Mouse (Mus musculus) left cerebral cortex, postnatal 14 days (tissue): ENCODE measurements around the gene Uprt. TPM values are rescaled to one million over a fixed set of nuclear protein-coding genes. Genes with fewer than 3 reads are reported as not detected.

Experiments
- DNase-seq, 2 experiments: peaks; one replicate each; pipeline ENCODE4 v3.0.0; 2021 to 2022; ENCODE audit warnings: low spot score in 2 of 2, mixed read lengths in 1 of 2
- intact Hi-C: fragments of 180-260 bp; cut with DNase I; formaldehyde crosslinking; loops from one replicate; pipeline ENCODE4 v1.15.1; 2025
- long read RNA-seq, 2 experiments: library from polyadenylated mRNA; stranded (forward); transcript quantifications; one replicate each; pipeline ENCODE4 v2.0.0; 2021
- total RNA-seq, 2 experiments: library from RNA; stranded (reverse); gene quantifications; 2 replicates each; pipeline ENCODE4 v1.2.3; 2021

Gene Uprt
- 10 to 100 TPM; 12.8 to 14.2 TPM for total RNA-seq
- long read RNA-seq, experiment 1, result 0 reads
- long read RNA-seq, experiment 2, result 0 reads

DNA sequence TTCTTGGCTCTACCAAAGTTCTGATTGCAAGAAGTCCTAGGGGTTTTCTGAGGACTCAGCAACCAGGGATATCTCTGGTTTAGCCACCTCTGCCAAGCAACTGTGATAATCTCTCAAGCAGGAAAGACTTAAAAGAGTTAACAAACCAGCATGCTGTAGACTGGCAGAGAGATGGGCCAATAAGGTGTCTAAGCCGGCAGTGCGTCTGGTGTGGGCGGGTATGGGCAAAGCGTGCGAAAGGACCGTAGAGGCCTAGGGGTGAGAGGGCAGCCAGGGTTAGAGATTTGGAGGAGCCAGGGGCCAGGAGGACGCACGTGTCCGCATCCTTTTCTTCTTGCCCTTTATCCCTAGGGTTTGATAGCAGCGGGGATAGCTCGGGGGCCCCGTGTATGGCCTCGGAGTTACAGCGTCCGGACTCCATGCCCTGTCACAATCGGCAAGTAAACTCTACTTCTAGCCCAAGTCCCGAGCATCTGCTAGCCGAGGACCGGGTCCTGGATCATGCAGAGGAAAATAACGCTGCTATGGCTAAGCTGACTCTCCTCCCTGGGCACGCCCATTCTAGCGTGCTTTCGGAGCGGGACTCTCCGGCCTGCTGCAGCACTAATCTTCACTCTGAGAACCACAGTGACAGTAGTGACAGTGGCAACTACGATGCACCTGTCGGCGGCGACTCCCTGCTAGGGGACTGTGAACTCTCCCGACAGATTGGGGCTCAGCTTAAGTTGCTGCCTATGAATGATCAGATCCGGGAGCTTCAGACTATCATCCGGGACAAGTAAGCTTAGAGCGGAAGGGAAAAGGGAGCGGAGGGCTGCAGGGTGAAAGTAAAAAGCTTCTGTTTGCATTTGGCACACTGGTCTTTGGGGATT is at the start of gene Uprt:
Uprt (plus strand) TSS at position 247 of the 872 bp plus-strand sequence.
- intact Hi-C loops, result loop anchor here (10.0 kb wide), 2 partner anchors 192 to 278 kb away; partner anchors contain the start of genes Nexmif and Zdhhc15
- DNase-seq, result peak; percentile 76 to 80

DNA sequence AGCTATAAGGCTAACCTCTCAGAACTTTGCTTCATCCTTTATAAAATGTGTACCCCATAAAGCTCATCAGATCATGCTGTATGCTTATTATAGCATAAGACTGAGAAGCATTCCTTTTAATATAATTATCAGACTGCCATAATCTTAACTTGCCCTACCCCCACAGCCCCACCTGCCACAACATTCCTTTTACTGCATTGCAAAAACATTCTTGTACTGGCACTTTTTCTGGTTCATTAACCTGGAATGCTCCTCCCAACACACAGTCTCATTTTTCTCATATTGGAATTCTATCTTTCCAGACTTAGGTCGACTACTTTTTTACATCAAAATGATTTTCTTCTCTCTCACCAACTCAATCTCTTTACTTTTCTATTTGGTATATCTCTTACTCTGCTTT is 49.2 kb upstream of the Uprt start:
- intact Hi-C loops, result no loop called here
- no peak for DNase-seq

DNA sequence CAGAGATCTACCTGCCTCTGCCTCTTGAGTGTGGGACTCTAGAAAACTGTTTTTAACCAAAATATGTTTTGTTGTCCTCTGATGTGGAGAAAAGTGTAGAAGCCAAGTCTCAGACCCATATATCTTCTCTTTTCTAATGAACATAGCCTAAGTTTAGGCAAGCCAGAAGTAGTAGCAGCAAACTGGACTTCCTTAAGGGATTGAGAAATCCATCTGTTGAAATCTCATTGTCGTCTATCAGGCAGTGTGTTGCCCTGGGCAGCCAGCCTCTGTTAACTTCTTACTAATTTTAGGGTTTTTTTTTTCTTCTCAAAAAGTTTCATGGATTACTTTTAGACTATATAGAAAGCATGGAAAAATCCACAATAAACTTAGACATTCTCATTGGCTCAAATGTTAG is 30.2 kb upstream of the Uprt start:
- intact Hi-C loops, result no loop called here
- no peak for DNase-seq

- DNase-seq, result no peak
- intact Hi-C loops, result no loop called here
Observed at GRCm38 (mm10) chrX:104461755-104462154, 20.9 kb upstream of the Uprt start.

- intact Hi-C loops, result no loop called here
- DNase-seq, result no peak
Observed at GRCm38 (mm10) chrX:104464376-104464775, 18.2 kb upstream of the Uprt start.

DNA sequence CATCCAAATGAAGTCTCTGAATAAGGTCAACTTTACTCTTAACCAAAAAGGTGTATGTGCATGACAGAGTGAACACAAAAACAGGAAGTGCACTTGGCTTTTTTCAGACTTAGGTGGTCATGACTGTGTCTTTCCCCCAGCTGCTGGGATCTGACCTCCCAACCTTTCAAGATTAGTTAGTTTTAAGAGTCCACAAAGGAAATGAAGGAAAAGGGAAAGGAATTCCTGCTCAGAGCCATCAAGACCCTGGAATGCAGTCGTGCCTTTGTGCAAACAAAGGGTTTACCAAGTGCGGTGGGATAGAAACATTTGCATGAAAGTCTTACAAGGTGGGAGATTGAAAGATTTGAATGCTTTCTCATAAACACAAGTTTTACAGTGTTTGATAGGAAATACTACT is 4.6 kb upstream of the Uprt start:
- DNase-seq, result no peak
- intact Hi-C loops, result no loop called here

DNA sequence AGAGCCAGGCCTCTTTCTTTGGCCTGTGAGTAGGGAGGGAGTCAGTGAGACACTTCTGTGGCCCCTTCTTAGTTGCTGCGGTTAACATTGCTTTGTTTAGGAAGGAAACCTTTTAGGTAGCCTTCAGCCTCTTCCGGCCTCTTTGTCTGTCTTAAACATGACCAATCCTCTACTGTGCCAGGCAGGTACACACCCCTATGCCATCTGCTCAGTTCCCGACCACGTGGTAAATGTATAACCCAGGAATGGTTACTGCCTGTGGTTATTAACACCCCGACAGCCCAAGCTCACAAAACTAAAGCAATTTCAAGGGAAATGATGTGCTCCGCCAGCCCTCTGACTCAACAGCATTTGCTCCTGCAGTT is 808 bp downstream of the Uprt start:
- peak; percentile 4 to 7 for DNase-seq
- intact Hi-C loops, result loop anchor here (10.0 kb wide), 2 partner anchors 191 to 279 kb away; partner anchors contain the start of genes Nexmif and Zdhhc15

DNA sequence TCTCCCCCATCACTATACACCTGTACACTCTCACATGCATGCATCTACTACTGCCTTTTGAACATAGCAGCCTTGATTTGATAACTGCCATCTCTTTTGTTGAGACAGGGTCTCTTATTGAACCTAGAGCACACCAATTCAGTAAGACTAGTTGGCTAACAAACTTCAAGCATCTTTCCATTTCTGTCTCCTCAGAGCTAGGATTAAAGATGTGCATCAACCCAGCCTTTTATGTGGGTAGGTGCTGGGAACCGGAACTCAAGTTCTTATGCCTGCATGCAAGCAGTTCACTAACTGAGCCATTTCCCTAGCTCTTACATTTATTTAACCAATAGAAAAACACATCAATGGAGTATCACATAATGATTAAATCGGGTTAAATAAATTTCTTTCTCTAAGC is 3.0 kb downstream of the Uprt start:
- intact Hi-C loops, result loop anchor here (10.0 kb wide), 2 partner anchors 189 to 281 kb away; partner anchors contain the start of genes Nexmif and Zdhhc15
- DNase-seq, result no peak

GRCm38 (mm10) chrX:104488036-104488435 is 5.4 kb downstream of the Uprt start:
- no peak for DNase-seq
- intact Hi-C loops, result loop anchor here (10.0 kb wide), 2 partner anchors 187 to 283 kb away; partner anchors contain the start of genes Nexmif and Zdhhc15

DNA sequence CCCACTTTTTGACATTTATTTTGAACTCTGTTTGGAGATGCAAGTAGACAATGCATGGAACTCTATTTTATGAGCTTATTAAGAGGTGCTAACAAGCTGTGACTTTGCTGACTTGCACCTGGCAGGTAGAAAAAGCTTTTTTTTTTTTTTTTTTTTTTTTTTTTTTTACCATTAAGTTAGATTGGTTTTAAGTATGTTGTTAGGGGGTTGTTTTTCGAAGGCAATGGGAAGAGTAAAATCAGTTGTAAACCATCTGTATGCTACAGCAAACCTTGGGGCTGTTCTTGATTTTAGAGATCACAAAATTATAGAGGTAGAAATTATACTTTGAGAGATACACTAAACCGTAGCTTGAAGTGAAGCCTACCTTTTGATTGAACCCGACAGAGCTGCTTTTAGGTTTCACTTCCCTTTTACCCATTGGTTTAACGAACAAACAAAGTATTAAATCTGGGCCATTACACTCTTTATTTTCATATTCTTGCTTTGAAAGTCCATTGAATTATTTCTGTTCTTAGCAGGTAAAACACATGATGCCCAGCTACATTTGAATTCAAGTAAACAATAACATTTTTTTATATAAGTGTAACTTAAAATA is 6.4 kb downstream of the Uprt start:
- intact Hi-C loops, result loop anchor here (10.0 kb wide), 2 partner anchors 186 to 284 kb away; partner anchors contain the start of genes Nexmif and Zdhhc15
- DNase-seq, result no peak

DNA sequence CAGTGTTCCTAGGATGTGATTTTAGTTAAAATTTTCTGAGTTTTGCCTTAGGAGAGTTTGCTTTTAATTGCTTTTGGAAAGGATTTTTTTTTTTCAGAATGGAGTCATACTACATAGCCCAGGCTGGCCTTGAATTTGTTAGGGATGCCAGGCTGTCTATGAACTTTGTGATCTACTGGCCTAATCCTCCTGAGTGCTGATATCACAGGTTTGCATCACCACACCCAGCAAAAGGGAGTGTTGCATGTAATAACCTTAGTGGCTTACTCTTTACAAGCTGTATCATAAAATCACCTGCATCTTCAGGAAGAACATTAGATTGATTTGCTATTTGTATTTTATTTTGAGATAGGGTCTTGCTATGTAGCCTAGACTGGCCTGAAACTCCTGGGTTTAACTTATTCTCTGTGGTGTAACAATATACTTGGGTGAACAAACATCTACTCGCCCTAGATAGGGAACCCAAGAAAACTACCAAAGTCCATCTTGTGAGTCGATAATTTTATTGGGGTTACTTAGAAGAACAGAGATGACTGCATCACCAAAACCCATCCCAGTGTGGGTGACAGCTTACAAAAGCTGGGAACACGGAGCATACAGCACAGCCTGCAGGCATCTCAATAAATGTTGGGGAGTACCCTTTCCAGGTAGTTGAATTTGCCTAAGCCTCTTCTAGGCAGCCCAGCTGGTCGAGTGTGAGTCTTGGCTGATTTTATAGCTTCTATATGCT is 7.2 kb downstream of the Uprt start:
- intact Hi-C loops, result loop anchor here (10.0 kb wide), 2 partner anchors 185 to 285 kb away; partner anchors contain the start of genes Nexmif and Zdhhc15
- no peak for DNase-seq

- intact Hi-C loops, result no loop called here
- peak in 1 of 2 experiments; percentile 1 for DNase-seq
Observed at GRCm38 (mm10) chrX:104501765-104502164, 19.1 kb downstream of the Uprt start.

DNA sequence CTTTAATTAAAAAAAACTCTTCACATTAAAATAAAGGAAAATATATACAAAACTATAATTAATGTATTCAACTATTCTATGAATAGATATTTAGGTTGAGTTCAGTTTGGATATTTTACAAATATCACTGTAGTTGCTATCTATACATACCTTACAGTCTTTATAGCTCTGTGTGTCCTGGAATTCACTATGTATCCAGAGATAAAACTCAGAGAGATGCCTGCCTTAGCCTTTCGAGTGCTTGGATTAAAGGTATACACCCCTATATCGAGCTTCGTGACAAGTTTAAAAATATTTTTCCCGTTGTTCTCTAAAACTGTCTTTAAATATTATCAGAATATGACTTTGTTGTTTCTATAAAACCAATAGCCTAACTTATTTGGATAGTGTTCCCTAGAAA is 60.0 kb downstream of the Uprt start:
- intact Hi-C loops, result no loop called here
- no peak for DNase-seq

DNA sequence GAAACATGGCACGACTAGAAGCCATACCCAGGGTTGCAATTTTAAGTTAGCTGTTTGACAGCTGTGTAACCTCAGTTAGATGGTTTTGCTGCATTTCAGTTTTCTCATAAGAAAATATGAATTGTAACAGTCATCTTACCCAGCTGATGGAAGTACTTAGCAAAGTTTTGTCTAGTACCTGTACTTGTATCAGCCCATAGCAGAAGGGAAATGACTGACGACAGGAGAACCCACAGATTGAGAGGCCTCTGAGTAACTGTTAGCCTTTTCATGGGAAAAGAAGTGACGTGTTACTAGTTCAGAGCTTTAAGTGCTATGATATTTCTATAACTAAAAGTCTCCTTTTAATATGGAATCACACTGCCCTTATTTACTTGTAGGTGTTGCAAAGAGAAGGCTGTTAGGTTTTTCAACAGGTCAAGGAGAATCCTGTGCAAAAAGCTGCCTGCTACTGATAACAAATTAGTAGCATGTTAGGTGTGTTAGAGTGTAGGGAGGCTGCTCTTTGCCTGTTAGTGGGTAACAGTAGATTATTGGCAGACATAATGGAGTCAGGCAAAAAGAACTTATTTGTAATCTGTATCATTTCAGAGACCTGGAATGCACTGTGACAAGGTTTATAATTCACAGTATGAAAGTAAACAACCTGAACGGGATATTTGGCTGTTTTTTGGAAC is 61.4 kb downstream of the Uprt start:
- DNase-seq, result no peak
- intact Hi-C loops, result no loop called here

DNA sequence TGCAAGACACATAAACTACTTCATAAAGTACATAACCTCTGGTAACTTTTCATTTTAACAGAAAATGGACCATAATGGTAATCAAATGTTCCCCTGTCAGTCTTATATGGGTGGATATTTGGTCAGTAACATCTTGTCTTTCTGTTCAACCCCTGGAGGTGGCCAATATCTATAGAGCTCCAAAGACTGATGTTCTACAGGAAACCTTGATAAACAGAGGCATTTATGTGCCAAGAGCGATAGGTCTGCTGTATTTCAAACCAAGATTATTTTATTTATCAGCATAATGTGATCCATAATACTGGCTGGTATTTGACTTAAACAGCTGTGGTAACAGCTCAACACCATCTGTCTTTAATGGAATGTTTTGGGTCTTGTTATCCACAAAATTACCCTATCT is 62.7 kb downstream of the Uprt start:
- no peak for DNase-seq
- intact Hi-C loops, result no loop called here
